Mouse (Mus musculus) C2C12 (cell line): ENCODE data around the gene Tmem178.

ENCODE experiments used
- CTCF ChIP-seq: IDR thresholded peaks from one replicate; pipeline ENCODE4 v1.5.1; 2011; ENCODE audit not compliant: control insufficient read depth, insufficient read depth, insufficient read length
- USF1 ChIP-seq: IDR thresholded peaks from one replicate; pipeline ENCODE4 v1.6.1; 2011; ENCODE audit warnings: low read depth, mild to moderate bottlenecking, control low read depth, moderate library complexity

- TF ChIP-seq CTCF: no peak
- TF ChIP-seq USF1: no peak
Measured at GRCm38 (mm10) chr17:81031830-81032442, 87.5 kb downstream of the Tmem178 start.
